Mouse (Mus musculus): ENCODE data around the gene Atp6v0d1. TPM values are rescaled to one million over a fixed set of nuclear protein-coding genes. Genes with fewer than 3 reads are reported as not detected.

The Atp6v0d1 gene
- polyA plus RNA-seq, 1 experiment from 2014 or later, result 52.4 TPM

GRCm38 (mm10) chr8:105550083-105550482 is 15.8 kb downstream of the Atp6v0d1 start:
- no peaks in the 10 kb centered on the region for H3K27me3 ChIP-seq
- ATAC-seq (ENCODE audit: insufficient read depth), result no peak
- no peak overlapping the region for H3K9ac ChIP-seq
- H3K9me3 ChIP-seq (replicated peaks), result no peaks in the 10 kb centered on the region
- WGBS (ENCODE audit: insufficient replicate concordance), result 50% methylated on average over 2 of the region's 2 CpGs
- no peaks in the 10 kb centered on the region; the same call in 1 of the 2 replicates for H3K36me3 ChIP-seq (replicated peaks)
- peaks cover 37% of the 10 kb centered on the region for H3K4me1 ChIP-seq (replicated peaks)
- no peak overlapping the region for H3K4me2 ChIP-seq
- H3K4me3 ChIP-seq (replicated peaks), result no peak overlapping the region
- no peak overlapping the region for H3K27ac ChIP-seq (replicated peaks)

- Histone ChIP-seq H3K4me2 (no peak overlapping the region), H3K27me3 (no peaks in the 10 kb centered on the region), H3K9ac (no peak overlapping the region), H3K4me3 (replicated peaks) (no peak overlapping the region), H3K36me3 (replicated peaks) (no peaks in the 10 kb centered on the region; the same call in 1 of the 2 replicates), H3K27ac (replicated peaks) (no peak overlapping the region), H3K9me3 (replicated peaks) (no peaks in the 10 kb centered on the region), H3K4me1 (replicated peaks) (peaks cover 42% of the 10 kb centered on the region)
- no peak for ATAC-seq (ENCODE audit: insufficient read depth)
- WGBS (ENCODE audit: insufficient replicate concordance), result 83% methylated on average over 1 of the region's 1 CpGs
Observed at GRCm38 (mm10) chr8:105549506-105549905, 16.3 kb downstream of the Atp6v0d1 start.

GRCm38 (mm10) chr8:105546384-105547350 is 19.2 kb downstream of the Atp6v0d1 start:
- H3K36me3 ChIP-seq (replicated peaks), result peaks cover 2% of the 10 kb centered on the region; the same call in 1 of the 2 replicates
- no peaks in the 10 kb centered on the region for H3K9me3 ChIP-seq (replicated peaks)
- H3K4me1 ChIP-seq (replicated peaks), result peaks cover 59% of the 10 kb centered on the region
- no peak overlapping the region for H3K4me2 ChIP-seq
- WGBS (ENCODE audit: insufficient replicate concordance), result 76% methylated on average over 6 of the region's 6 CpGs
- H3K4me3 ChIP-seq (replicated peaks), result no peak overlapping the region
- H3K9ac ChIP-seq, result no peak overlapping the region
- no peaks in the 10 kb centered on the region for H3K27me3 ChIP-seq
- ATAC-seq (ENCODE audit: insufficient read depth), result no peak
- H3K27ac ChIP-seq (replicated peaks), result no peak overlapping the region

- no peaks in the 10 kb centered on the region for H3K27me3 ChIP-seq
- H3K9me3 ChIP-seq (replicated peaks), result no peaks in the 10 kb centered on the region
- WGBS (ENCODE audit: insufficient replicate concordance), result 90% methylated on average over 3 of the region's 3 CpGs
- no peak for ATAC-seq (ENCODE audit: insufficient read depth)
- peaks cover 70% of the 10 kb centered on the region for H3K4me1 ChIP-seq (replicated peaks)
- peak overlapping the region; percentile 35; the same call in 1 of the 2 replicates for H3K27ac ChIP-seq (replicated peaks)
- 0 out of 2 replicates have a peak, but pooled peaks cover 3% of the 10 kb centered on the region for H3K36me3 ChIP-seq (replicated peaks)
- H3K4me2 ChIP-seq, result no peak overlapping the region
- no peak overlapping the region for H3K4me3 ChIP-seq (replicated peaks)
- peak overlapping the region; percentile 27; the same call in 1 of the 2 replicates for H3K9ac ChIP-seq
Observed at GRCm38 (mm10) chr8:105545249-105545648, 20.6 kb downstream of the Atp6v0d1 start.

- Histone ChIP-seq H3K4me3 (replicated peaks) (no peak overlapping the region), H3K27me3 (no peaks in the 10 kb centered on the region), H3K4me1 (replicated peaks) (peaks cover 74% of the 10 kb centered on the region), H3K27ac (replicated peaks) (peak overlapping the region; percentile 35), H3K36me3 (replicated peaks) (peaks cover 4% of the 10 kb centered on the region; the same call in 1 of the 2 replicates), H3K4me2 (no peak overlapping the region), H3K9me3 (replicated peaks) (no peaks in the 10 kb centered on the region), H3K9ac (peak overlapping the region; percentile 27; the same call in 1 of the 2 replicates)
- WGBS (ENCODE audit: insufficient replicate concordance), result 57% methylated on average over 7 of the region's 7 CpGs
- no peak for ATAC-seq (ENCODE audit: insufficient read depth)
Observed at GRCm38 (mm10) chr8:105544544-105545205, 21.2 kb downstream of the Atp6v0d1 start.

GRCm38 (mm10) chr8:105543703-105544102 is 22.1 kb downstream of the Atp6v0d1 start:
- ATAC-seq (ENCODE audit: insufficient read depth), result no peak
- Histone ChIP-seq H3K9me3 (replicated peaks) (no peaks in the 10 kb centered on the region), H3K36me3 (replicated peaks) (peaks cover 13% of the 10 kb centered on the region), H3K4me2 (no peak overlapping the region), H3K9ac (no peak overlapping the region), H3K27me3 (no peaks in the 10 kb centered on the region), H3K4me3 (replicated peaks) (no peak overlapping the region), H3K27ac (replicated peaks) (peak overlapping the region; percentile 35), H3K4me1 (replicated peaks) (peaks cover 83% of the 10 kb centered on the region)
- WGBS (ENCODE audit: insufficient replicate concordance), result 2% methylated on average over 1 of the region's 1 CpGs

- H3K9ac ChIP-seq, result peak overlapping the region; percentile 18; the same call in 1 of the 2 replicates
- H3K4me2 ChIP-seq, result peak overlapping the region; percentile 60
- no peaks in the 10 kb centered on the region for H3K9me3 ChIP-seq (replicated peaks)
- H3K4me3 ChIP-seq (replicated peaks), result no peak overlapping the region
- H3K36me3 ChIP-seq (replicated peaks), result peaks cover 22% of the 10 kb centered on the region
- H3K27me3 ChIP-seq, result no peaks in the 10 kb centered on the region
- WGBS (ENCODE audit: insufficient replicate concordance), result 60% methylated on average over 2 of the region's 2 CpGs
- peaks cover 83% of the 10 kb centered on the region for H3K4me1 ChIP-seq (replicated peaks)
- H3K27ac ChIP-seq (replicated peaks), result peak overlapping the region; percentile 90
- ATAC-seq (ENCODE audit: insufficient read depth), result peak; percentile 51
Observed at GRCm38 (mm10) chr8:105542808-105543207, 23.0 kb downstream of the Atp6v0d1 start.

- no peaks in the 10 kb centered on the region for H3K9me3 ChIP-seq (replicated peaks)
- peak overlapping the region; percentile 90 for H3K27ac ChIP-seq (replicated peaks)
- H3K4me3 ChIP-seq (replicated peaks), result no peak overlapping the region
- peak overlapping the region; percentile 60 for H3K4me2 ChIP-seq
- WGBS (ENCODE audit: insufficient replicate concordance), result 20% methylated on average over 3 of the region's 3 CpGs
- ATAC-seq (ENCODE audit: insufficient read depth), result peak; percentile 90
- H3K9ac ChIP-seq, result no peak overlapping the region; the same call in 1 of the 2 replicates
- peaks cover 80% of the 10 kb centered on the region for H3K4me1 ChIP-seq (replicated peaks)
- H3K36me3 ChIP-seq (replicated peaks), result peaks cover 29% of the 10 kb centered on the region
- no peaks in the 10 kb centered on the region for H3K27me3 ChIP-seq
Observed at GRCm38 (mm10) chr8:105542032-105542656, 23.7 kb downstream of the Atp6v0d1 start.

- H3K4me1 ChIP-seq (replicated peaks), result peaks cover 61% of the 10 kb centered on the region
- WGBS (ENCODE audit: insufficient replicate concordance), result 87% methylated on average over 4 of the region's 4 CpGs
- H3K36me3 ChIP-seq (replicated peaks), result peaks cover 54% of the 10 kb centered on the region
- no peak overlapping the region for H3K9ac ChIP-seq
- ATAC-seq (ENCODE audit: insufficient read depth), result no peak
- H3K27me3 ChIP-seq, result no peaks in the 10 kb centered on the region
- no peak overlapping the region for H3K4me2 ChIP-seq
- no peak overlapping the region for H3K27ac ChIP-seq (replicated peaks)
- no peaks in the 10 kb centered on the region for H3K9me3 ChIP-seq (replicated peaks)
- H3K4me3 ChIP-seq (replicated peaks), result no peak overlapping the region
Observed at GRCm38 (mm10) chr8:105538940-105539339, 26.9 kb downstream of the Atp6v0d1 start.

- H3K9ac ChIP-seq, result no peak overlapping the region
- no peak overlapping the region for H3K4me3 ChIP-seq (replicated peaks)
- no peak overlapping the region for H3K27ac ChIP-seq (replicated peaks)
- H3K4me2 ChIP-seq, result no peak overlapping the region
- 83% methylated on average over 6 of the region's 6 CpGs for WGBS (ENCODE audit: insufficient replicate concordance)
- no peak for ATAC-seq (ENCODE audit: insufficient read depth)
- H3K4me1 ChIP-seq (replicated peaks), result peaks cover 61% of the 10 kb centered on the region
- peaks cover 54% of the 10 kb centered on the region for H3K36me3 ChIP-seq (replicated peaks)
- no peaks in the 10 kb centered on the region for H3K27me3 ChIP-seq
- H3K9me3 ChIP-seq (replicated peaks), result no peaks in the 10 kb centered on the region
Observed at GRCm38 (mm10) chr8:105537011-105537677, 28.7 kb downstream of the Atp6v0d1 start.

All from liver, embryonic 15.5 days (tissue).